ENCODE assay signal across 11 mouse cellular contexts in genomic region chr8:70773410-70773809, GRCm38 (mm10). TPM values are rescaled to one million over a fixed set of nuclear protein-coding genes. Genes with fewer than 3 reads are reported as not detected.
DNase-seq lines count a peak whose midpoint lies in the region; ATAC-seq lines count a peak whose summit lies in the region.
"Had no signal": no experiment of that assay in that cellular context is flagged by ENCODE, and none has a peak within 500 bp of the region (broad histone marks: within the 10 kb centered on the region; RNA-seq: fewer than 3 reads in every experiment).

No protein-coding gene starts in this region.

- peak; percentile 21 for DNase-seq in gastrocnemius, postnatal 10 days
- DNase-seq in gastrocnemius, adult 18-20 months (ENCODE audit: low spot score), result no peak
- no peak for DNase-seq in midbrain, embryonic 11.5 days (ENCODE audit: low spot score, missing footprints)
- DNase-seq in midbrain, embryonic 10.5 days (ENCODE audit: low spot score), result no peak
- DNase-seq in adrenal gland, postnatal 10 days, result no peak
- DNase-seq: retina, postnatal 1 day had no signal

- peaks cover 11% of the 10 kb centered on the region for H3K36me3 ChIP-seq in midbrain, embryonic 11.5 days (ENCODE audit: control insufficient read depth, insufficient read depth, low read length)
- H3K36me3 ChIP-seq in midbrain, embryonic 10.5 days, result peaks cover 73% of the 10 kb centered on the region
- peaks cover 31% of the 10 kb centered on the region for H3K36me3 ChIP-seq in hindbrain, embryonic 15.5 days
- H3K36me3 ChIP-seq in stomach, embryonic 16.5 days (ENCODE audit: control insufficient read depth, insufficient read depth, low read length), result peaks cover 35% of the 10 kb centered on the region

- no peaks in the 10 kb centered on the region for H3K27me3 ChIP-seq in midbrain, embryonic 11.5 days (ENCODE audit: control insufficient read depth, insufficient read depth, low read length)
- peaks cover 13% of the 10 kb centered on the region for H3K27me3 ChIP-seq in midbrain, embryonic 10.5 days (ENCODE audit: low read depth, poor library complexity, severe bottlenecking)
- no peaks in the 10 kb centered on the region for H3K27me3 ChIP-seq in hindbrain, embryonic 15.5 days
- H3K27me3 ChIP-seq in stomach, embryonic 16.5 days (ENCODE audit: control insufficient read depth, insufficient read depth, low read length), result no peaks in the 10 kb centered on the region

- H3K4me2 ChIP-seq in midbrain, embryonic 11.5 days, result no peak overlapping the region
- H3K4me2 ChIP-seq in hindbrain, embryonic 15.5 days, result peak overlapping the region; percentile 34
- peak overlapping the region; percentile 41 for H3K4me2 ChIP-seq in stomach, embryonic 16.5 days (ENCODE audit: low read depth, low read length)

- H3K27ac ChIP-seq in midbrain, embryonic 11.5 days (ENCODE audit: low read depth, low read length), result no peak overlapping the region
- H3K27ac ChIP-seq in midbrain, embryonic 10.5 days (replicated peaks), result no peak overlapping the region
- peak overlapping the region; percentile 73 for H3K27ac ChIP-seq in hindbrain, embryonic 15.5 days (replicated peaks)
- peak overlapping the region; percentile 89 for H3K27ac ChIP-seq in stomach, embryonic 16.5 days (ENCODE audit: low read length)
- H3K27ac ChIP-seq: liver, embryonic 14.5 days had no signal

- no peaks in the 10 kb centered on the region for H3K9me3 ChIP-seq in midbrain, embryonic 11.5 days (ENCODE audit: control insufficient read depth, low read length)
- no peaks in the 10 kb centered on the region for H3K9me3 ChIP-seq in midbrain, embryonic 10.5 days (replicated peaks)
- no peaks in the 10 kb centered on the region for H3K9me3 ChIP-seq in hindbrain, embryonic 15.5 days
- no peaks in the 10 kb centered on the region for H3K9me3 ChIP-seq in stomach, embryonic 16.5 days (replicated peaks; ENCODE audit: control insufficient read depth, low read length)

- H3K9ac ChIP-seq in midbrain, embryonic 11.5 days (ENCODE audit: low read length), result peak overlapping the region; percentile 22; the same call in 1 of the 2 replicates
- no peak overlapping the region for H3K9ac ChIP-seq in hindbrain, embryonic 15.5 days
- H3K9ac ChIP-seq in stomach, embryonic 16.5 days (ENCODE audit: low read length), result peak overlapping the region; percentile 98

- peaks cover 19% of the 10 kb centered on the region for H3K4me1 ChIP-seq in midbrain, embryonic 11.5 days (ENCODE audit: control insufficient read depth, insufficient read depth, low read length)
- H3K4me1 ChIP-seq in midbrain, embryonic 10.5 days, result peaks cover 53% of the 10 kb centered on the region
- H3K4me1 ChIP-seq in hindbrain, embryonic 15.5 days (replicated peaks), result peaks cover 62% of the 10 kb centered on the region
- peaks cover 51% of the 10 kb centered on the region for H3K4me1 ChIP-seq in stomach, embryonic 16.5 days (ENCODE audit: control insufficient read depth, insufficient read depth, low read length)

- 89% methylated on average over 5 of the region's 5 CpGs for WGBS in midbrain, embryonic 11.5 days
- WGBS in midbrain, embryonic 10.5 days, result 89% methylated on average over 5 of the region's 5 CpGs
- 63% methylated on average over 5 of the region's 5 CpGs for WGBS in hindbrain, embryonic 15.5 days
- WGBS in stomach, embryonic 16.5 days, result 70% methylated on average over 5 of the region's 5 CpGs

- no peak overlapping the region for H3K4me3 ChIP-seq in midbrain, embryonic 11.5 days (ENCODE audit: low read depth, low read length)
- H3K4me3 ChIP-seq in midbrain, embryonic 10.5 days, result no peak overlapping the region
- H3K4me3 ChIP-seq in hindbrain, embryonic 15.5 days, result no peak overlapping the region
- H3K4me3 ChIP-seq in stomach, embryonic 16.5 days (replicated peaks; ENCODE audit: low read length), result peak overlapping the region; percentile 5

- no peak for ATAC-seq in midbrain, embryonic 11.5 days (ENCODE audit: low FRiP score)
- ATAC-seq in hindbrain, embryonic 15.5 days (ENCODE audit: low FRiP score, low read depth), result no peak
- no peak for ATAC-seq in stomach, embryonic 16.5 days (ENCODE audit: insufficient read depth, low FRiP score)
- no peak for ATAC-seq in erythroblast, adult 5-6 weeks (replicated peaks; ENCODE audit: low FRiP score, poor library complexity, severe bottlenecking)

RNA-seq across cellular contexts. Expression of gene Pik3r2, which starts 3.1 kb away (rescaled TPM):
- total RNA-seq in gastrocnemius, postnatal 10 days (2021), result 10 to 100 TPM; 39.4 to 47.2 TPM
- 10 to 100 TPM; 13.3 to 15.1 TPM for total RNA-seq in gastrocnemius, adult 18-20 months (2021)
- 25.4 and 30.2 TPM in 2 replicates for polyA plus RNA-seq in midbrain, embryonic 11.5 days (2014; fragmentation: Nextera tagmentation; extraction: Ambion mirVana)
- 66.2 and 66.6 TPM in 2 replicates for polyA plus RNA-seq in midbrain, embryonic 10.5 days (2016; fragmentation: Nextera tagmentation; extraction: Ambion mirVana)
- polyA plus RNA-seq in hindbrain, embryonic 15.5 days (2015; fragmentation: Nextera tagmentation; extraction: Ambion mirVana), result 104 and 113 TPM in 2 replicates
- 57.6 and 60.8 TPM in 2 replicates for polyA plus RNA-seq in stomach, embryonic 16.5 days (2015; fragmentation: Nextera tagmentation; extraction: Ambion mirVana)
- 10 to 100 TPM; 37.7 to 46.4 TPM for total RNA-seq in adrenal gland, postnatal 10 days (2021)
- total RNA-seq in erythroblast, adult 5-6 weeks (2015; ENCODE audit: low replicate concordance), result 4.8 and 12.1 TPM in 2 replicates
- 5.9 and 6.3 TPM in 2 replicates for total RNA-seq in erythroblast, adult 5-6 weeks (2017; ENCODE audit: low replicate concordance)

RNA-seq across cellular contexts. Expression of gene Mpv17l2, which starts 12.7 kb away (rescaled TPM):
- 10 to 100 TPM; 30.1 to 31.4 TPM for total RNA-seq in gastrocnemius, postnatal 10 days (2021)
- total RNA-seq in gastrocnemius, adult 18-20 months (2021), result 10 to 100 TPM; 19.9 to 20.9 TPM
- polyA plus RNA-seq in midbrain, embryonic 11.5 days (2014; fragmentation: Nextera tagmentation; extraction: Ambion mirVana), result 28.3 and 29.6 TPM in 2 replicates
- 31.7 and 34.6 TPM in 2 replicates for polyA plus RNA-seq in midbrain, embryonic 10.5 days (2016; fragmentation: Nextera tagmentation; extraction: Ambion mirVana)
- polyA plus RNA-seq in hindbrain, embryonic 15.5 days (2015; fragmentation: Nextera tagmentation; extraction: Ambion mirVana), result 40.4 and 44.9 TPM in 2 replicates
- 47.6 and 54.3 TPM in 2 replicates for polyA plus RNA-seq in stomach, embryonic 16.5 days (2015; fragmentation: Nextera tagmentation; extraction: Ambion mirVana)
- 100 to 1,000 TPM in 1 of 2 experiments, 10 to 100 TPM in 1; 92.9 to 106 TPM for total RNA-seq in adrenal gland, postnatal 10 days (2021)
- total RNA-seq in erythroblast, adult 5-6 weeks (2015; ENCODE audit: low replicate concordance), result 8.2 and 9.6 TPM in 2 replicates
- 3.8 and 6.4 TPM in 2 replicates for total RNA-seq in erythroblast, adult 5-6 weeks (2017; ENCODE audit: low replicate concordance)

RNA-seq across cellular contexts. Expression of gene Rab3a, which starts 18.9 kb away (rescaled TPM):
- 10 to 100 TPM; 44.6 to 50.4 TPM for total RNA-seq in gastrocnemius, postnatal 10 days (2021)
- total RNA-seq in gastrocnemius, adult 18-20 months (2021), result 10 to 100 TPM; 32.5 to 36.5 TPM
- polyA plus RNA-seq in midbrain, embryonic 11.5 days (2014; fragmentation: Nextera tagmentation; extraction: Ambion mirVana), result 56.6 and 66.1 TPM in 2 replicates
- polyA plus RNA-seq in midbrain, embryonic 10.5 days (2016; fragmentation: Nextera tagmentation; extraction: Ambion mirVana), result 17.2 and 40.7 TPM in 2 replicates
- 503 and 561 TPM in 2 replicates for polyA plus RNA-seq in hindbrain, embryonic 15.5 days (2015; fragmentation: Nextera tagmentation; extraction: Ambion mirVana)
- 23.4 and 23.8 TPM in 2 replicates for polyA plus RNA-seq in stomach, embryonic 16.5 days (2015; fragmentation: Nextera tagmentation; extraction: Ambion mirVana)
- 10 to 100 TPM; 53.3 to 53.9 TPM for total RNA-seq in adrenal gland, postnatal 10 days (2021)
- total RNA-seq in erythroblast, adult 5-6 weeks (2015; ENCODE audit: low replicate concordance), result not detected in 2 replicates
- total RNA-seq in erythroblast, adult 5-6 weeks (2017; ENCODE audit: low replicate concordance), result 1.5 TPM in 1 of 2 replicates, not detected in the other

RNA-seq across cellular contexts. Expression of gene Mast3, which starts 31.4 kb away (rescaled TPM):
- 1 to 10 TPM; 7.2 to 8.9 TPM for total RNA-seq in gastrocnemius, postnatal 10 days (2021)
- total RNA-seq in gastrocnemius, adult 18-20 months (2021), result 1 to 10 TPM; 2.7 TPM
- 9.1 and 10.1 TPM in 2 replicates for polyA plus RNA-seq in midbrain, embryonic 11.5 days (2014; fragmentation: Nextera tagmentation; extraction: Ambion mirVana)
- 9.8 and 12.1 TPM in 2 replicates for polyA plus RNA-seq in midbrain, embryonic 10.5 days (2016; fragmentation: Nextera tagmentation; extraction: Ambion mirVana)
- 21.2 and 25.1 TPM in 2 replicates for polyA plus RNA-seq in hindbrain, embryonic 15.5 days (2015; fragmentation: Nextera tagmentation; extraction: Ambion mirVana)
- 10.0 and 10.5 TPM in 2 replicates for polyA plus RNA-seq in stomach, embryonic 16.5 days (2015; fragmentation: Nextera tagmentation; extraction: Ambion mirVana)
- 10 to 100 TPM; 17.7 to 22.8 TPM for total RNA-seq in adrenal gland, postnatal 10 days (2021)
- 21.7 and 29.2 TPM in 2 replicates for total RNA-seq in erythroblast, adult 5-6 weeks (2015; ENCODE audit: low replicate concordance)
- 3.9 and 5.4 TPM in 2 replicates for total RNA-seq in erythroblast, adult 5-6 weeks (2017; ENCODE audit: low replicate concordance)

RNA-seq across cellular contexts. Expression of gene Il12rb1, which starts 34.8 kb away (rescaled TPM):
- total RNA-seq in gastrocnemius, postnatal 10 days (2021), result under 1 TPM; 0.16 to 0.23 TPM
- total RNA-seq in gastrocnemius, adult 18-20 months (2021), result under 1 TPM in 1 of 2 experiments, not detected in 1; 0.07 TPM
- 0.38 TPM in 1 of 2 replicates, not detected in the other for polyA plus RNA-seq in midbrain, embryonic 11.5 days (2014; fragmentation: Nextera tagmentation; extraction: Ambion mirVana)
- 0.05 and 0.11 TPM in 2 replicates for polyA plus RNA-seq in midbrain, embryonic 10.5 days (2016; fragmentation: Nextera tagmentation; extraction: Ambion mirVana)
- 0.14 TPM in 1 of 2 replicates, not detected in the other for polyA plus RNA-seq in hindbrain, embryonic 15.5 days (2015; fragmentation: Nextera tagmentation; extraction: Ambion mirVana)
- polyA plus RNA-seq in stomach, embryonic 16.5 days (2015; fragmentation: Nextera tagmentation; extraction: Ambion mirVana), result 0.23 TPM in 1 of 2 replicates, not detected in the other
- under 1 TPM; 0.67 to 0.87 TPM for total RNA-seq in adrenal gland, postnatal 10 days (2021)
- total RNA-seq in erythroblast, adult 5-6 weeks (2015; ENCODE audit: low replicate concordance), result not detected in 2 replicates
- 0.14 and 0.51 TPM in 2 replicates for total RNA-seq in erythroblast, adult 5-6 weeks (2017; ENCODE audit: low replicate concordance)
- total RNA-seq: heart, postnatal 25 days had no signal

Comparison
In these comparisons a context has a peak if more than half of its experiments do, and no peak if none do; other contexts are left out.
1. H3K27ac ChIP-seq: peak in hindbrain, embryonic 15.5 days (single experiment) and stomach, embryonic 16.5 days (single experiment); none in midbrain, embryonic 11.5 days (single experiment) and midbrain, embryonic 10.5 days (single experiment).
2. RNA of gene Rab3a, which starts 18.9 kb away (total RNA-seq): 53.3 to 53.9 TPM in adrenal gland, postnatal 10 days, 44.6 to 50.4 TPM in gastrocnemius, postnatal 10 days and 32.5 to 36.5 TPM in gastrocnemius, adult 18-20 months; 1.5 TPM in erythroblast, adult 5-6 weeks; every median in the first group is over 10 times any median in the second.